Mouse (Mus musculus): ENCODE data around the gene P2ry6. TPM values are rescaled to one million over a fixed set of nuclear protein-coding genes. Genes with fewer than 3 reads are reported as not detected.

The P2ry6 gene
- polyA plus RNA-seq, 1 experiment from 2014 or later: 4.3 TPM

DNA sequence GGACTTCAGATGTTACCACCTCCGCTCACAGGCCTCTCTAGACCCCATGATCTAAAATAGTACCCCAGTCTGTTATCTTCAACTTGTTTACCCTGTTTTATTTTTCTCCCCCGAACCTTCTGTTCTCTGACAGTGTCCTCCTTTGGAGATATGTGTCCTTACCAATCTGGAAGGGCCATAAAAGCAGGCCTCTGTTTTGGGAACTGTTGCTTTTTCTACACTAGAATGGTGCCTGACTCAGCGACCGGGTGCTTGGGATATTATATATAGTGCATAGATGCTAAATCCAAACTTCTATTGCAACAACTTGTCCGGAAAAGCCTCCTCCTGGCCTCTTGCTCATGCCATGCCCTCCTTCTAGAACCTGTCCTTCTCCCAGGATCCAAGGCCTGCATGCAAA is 50.2 kb downstream of the P2ry6 start:
- Histone ChIP-seq H3K4me2 (ENCODE audit: low read length) (peak overlapping the region; percentile 94), H3K36me3 (ENCODE audit: control insufficient read depth, insufficient read depth, low read length) (peaks cover 38% of the 10 kb centered on the region), H3K27ac (replicated peaks in 1 of 2; ENCODE audit: control insufficient read depth in 1 of 2, insufficient read depth in 1 of 2, low read depth in 2 of 2, low read length in 2 of 2) (peak overlapping the region; percentile 38 to 53; a peak in 1 of 4 replicates), H3K4me3 (ENCODE audit: control insufficient read depth in 1 of 2, insufficient read depth in 1 of 2, low read depth in 1 of 2, low read length in 2 of 2) (no peak overlapping the region), H3K27me3 (ENCODE audit: control insufficient read depth, insufficient read depth, low read length) (no peaks in the 10 kb centered on the region), H3K4me1 (ENCODE audit: control insufficient read depth in 2 of 2, insufficient read depth in 2 of 2, low read length in 2 of 2) (peaks cover 77 to 90% of the 10 kb centered on the region in 2 experiments), H3K9ac (ENCODE audit: low read length) (peak overlapping the region; percentile 59; the same call in 1 of the 2 replicates), H3K9me3 (ENCODE audit: control insufficient read depth, low read length) (no peaks in the 10 kb centered on the region)
- no peak for ATAC-seq (ENCODE audit: insufficient number of reproducible peaks, insufficient read depth, low FRiP score, low read depth)
- 66% methylated on average over 5 of the region's 5 CpGs for WGBS

GRCm38 (mm10) chr7:100922907-100923306 is 51.5 kb downstream of the P2ry6 start:
- Histone ChIP-seq H3K36me3 (ENCODE audit: control insufficient read depth, insufficient read depth, low read length) (peaks cover 30% of the 10 kb centered on the region), H3K27ac (replicated peaks in 1 of 2; ENCODE audit: control insufficient read depth in 1 of 2, insufficient read depth in 1 of 2, low read depth in 2 of 2, low read length in 2 of 2) (no peak overlapping the region), H3K4me3 (ENCODE audit: control insufficient read depth in 1 of 2, insufficient read depth in 1 of 2, low read depth in 1 of 2, low read length in 2 of 2) (no peak overlapping the region), H3K9me3 (ENCODE audit: control insufficient read depth, low read length) (no peaks in the 10 kb centered on the region), H3K4me2 (ENCODE audit: low read length) (no peak overlapping the region), H3K9ac (ENCODE audit: low read length) (no peak overlapping the region; the same call in 1 of the 2 replicates), H3K4me1 (ENCODE audit: control insufficient read depth in 2 of 2, insufficient read depth in 2 of 2, low read length in 2 of 2) (peaks cover 77 to 90% of the 10 kb centered on the region in 2 experiments), H3K27me3 (ENCODE audit: control insufficient read depth, insufficient read depth, low read length) (no peaks in the 10 kb centered on the region)
- ATAC-seq (ENCODE audit: insufficient number of reproducible peaks, insufficient read depth, low FRiP score, low read depth): no peak
- 75% methylated on average over 4 of the region's 4 CpGs for WGBS

- Histone ChIP-seq H3K27me3 (ENCODE audit: control insufficient read depth, insufficient read depth, low read length) (no peaks in the 10 kb centered on the region), H3K4me2 (ENCODE audit: low read length) (no peak overlapping the region), H3K4me1 (ENCODE audit: control insufficient read depth in 2 of 2, insufficient read depth in 2 of 2, low read length in 2 of 2) (peaks cover 74 to 90% of the 10 kb centered on the region in 2 experiments), H3K4me3 (ENCODE audit: control insufficient read depth in 1 of 2, insufficient read depth in 1 of 2, low read depth in 1 of 2, low read length in 2 of 2) (no peak overlapping the region), H3K27ac (replicated peaks in 1 of 2; ENCODE audit: control insufficient read depth in 1 of 2, insufficient read depth in 1 of 2, low read depth in 2 of 2, low read length in 2 of 2) (no peak overlapping the region), H3K36me3 (ENCODE audit: control insufficient read depth, insufficient read depth, low read length) (peaks cover 38% of the 10 kb centered on the region), H3K9me3 (ENCODE audit: control insufficient read depth, low read length) (no peaks in the 10 kb centered on the region), H3K9ac (ENCODE audit: low read length) (no peak overlapping the region)
- 82% methylated on average over 5 of the region's 5 CpGs for WGBS
- no peak for ATAC-seq (ENCODE audit: insufficient number of reproducible peaks, insufficient read depth, low FRiP score, low read depth)
These were observed 53.2 kb downstream of the P2ry6 start for GRCm38 (mm10) chr7:100921289-100921688.

- Histone ChIP-seq H3K27ac (replicated peaks in 1 of 2; ENCODE audit: control insufficient read depth in 1 of 2, insufficient read depth in 1 of 2, low read depth in 2 of 2, low read length in 2 of 2) (peak overlapping the region; percentile 23 to 73), H3K4me1 (ENCODE audit: control insufficient read depth in 2 of 2, insufficient read depth in 2 of 2, low read length in 2 of 2) (peaks cover 59 to 80% of the 10 kb centered on the region in 2 experiments), H3K9me3 (ENCODE audit: control insufficient read depth, low read length) (no peaks in the 10 kb centered on the region), H3K4me3 (ENCODE audit: control insufficient read depth in 1 of 2, insufficient read depth in 1 of 2, low read depth in 1 of 2, low read length in 2 of 2) (no peak overlapping the region), H3K4me2 (ENCODE audit: low read length) (peak overlapping the region; percentile 17; the same call in 1 of the 2 replicates), H3K36me3 (ENCODE audit: control insufficient read depth, insufficient read depth, low read length) (peaks cover 41% of the 10 kb centered on the region), H3K27me3 (ENCODE audit: control insufficient read depth, insufficient read depth, low read length) (no peaks in the 10 kb centered on the region), H3K9ac (ENCODE audit: low read length) (peak overlapping the region; percentile 28; the same call in 1 of the 2 replicates)
- no peak for ATAC-seq (ENCODE audit: insufficient number of reproducible peaks, insufficient read depth, low FRiP score, low read depth)
- 8% methylated on average over 2 of the region's 2 CpGs for WGBS
These were observed 54.7 kb downstream of the P2ry6 start for GRCm38 (mm10) chr7:100919809-100920107.

DNA sequence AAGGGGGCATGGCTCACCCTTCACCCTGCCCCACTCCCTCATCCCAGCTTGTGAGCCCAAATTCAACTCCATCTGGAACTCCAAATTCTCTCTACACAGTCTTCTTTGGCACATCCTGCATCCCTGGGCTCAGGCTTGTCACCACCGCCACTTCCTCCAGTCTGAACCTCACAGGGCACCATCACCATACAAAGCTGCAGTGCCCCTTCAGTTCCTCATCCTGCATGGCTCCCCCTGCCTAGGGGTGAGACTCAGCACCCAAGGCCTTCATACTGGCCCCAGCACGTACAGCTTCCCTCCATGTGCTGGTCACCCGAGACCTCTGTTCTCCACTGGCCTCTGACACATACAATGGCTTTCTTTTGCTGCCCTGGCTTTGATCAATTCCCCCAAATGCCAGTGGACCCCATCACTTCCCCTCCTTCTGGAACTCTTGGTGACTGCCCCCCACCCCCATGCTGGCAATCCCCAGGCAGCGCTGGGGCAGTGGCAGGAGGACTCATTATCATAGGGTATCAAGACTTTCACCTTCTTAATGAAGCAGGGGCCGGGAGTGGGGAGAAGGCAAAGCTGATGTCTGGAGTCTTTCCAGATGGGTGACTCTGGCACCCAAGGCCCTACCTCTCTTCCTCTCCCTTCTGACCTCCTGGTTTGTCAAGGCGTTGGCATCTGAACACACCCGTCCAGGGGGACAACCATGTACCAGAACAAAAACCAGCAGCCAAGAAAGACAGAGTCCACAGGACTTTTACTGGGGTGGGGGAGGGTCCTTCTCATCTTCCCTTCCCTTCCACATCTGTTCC is 55.2 kb downstream of the P2ry6 start:
- no peak for ATAC-seq (ENCODE audit: insufficient number of reproducible peaks, insufficient read depth, low FRiP score, low read depth)
- Histone ChIP-seq H3K27ac (replicated peaks in 1 of 2; ENCODE audit: control insufficient read depth in 1 of 2, insufficient read depth in 1 of 2, low read depth in 2 of 2, low read length in 2 of 2) (peak overlapping the region in 1 of 2 experiments; percentile 73; a peak in 3 of 4 replicates), H3K4me1 (ENCODE audit: control insufficient read depth in 2 of 2, insufficient read depth in 2 of 2, low read length in 2 of 2) (peaks cover 53 to 76% of the 10 kb centered on the region in 2 experiments), H3K4me2 (ENCODE audit: low read length) (peak overlapping the region; percentile 17; the same call in 1 of the 2 replicates), H3K9ac (ENCODE audit: low read length) (peak overlapping the region; percentile 28; the same call in 1 of the 2 replicates), H3K36me3 (ENCODE audit: control insufficient read depth, insufficient read depth, low read length) (peaks cover 44% of the 10 kb centered on the region), H3K9me3 (ENCODE audit: control insufficient read depth, low read length) (no peaks in the 10 kb centered on the region), H3K27me3 (ENCODE audit: control insufficient read depth, insufficient read depth, low read length) (no peaks in the 10 kb centered on the region), H3K4me3 (ENCODE audit: control insufficient read depth in 1 of 2, insufficient read depth in 1 of 2, low read depth in 1 of 2, low read length in 2 of 2) (no peak overlapping the region)
- 45% methylated on average over 7 of the region's 7 CpGs for WGBS

DNA sequence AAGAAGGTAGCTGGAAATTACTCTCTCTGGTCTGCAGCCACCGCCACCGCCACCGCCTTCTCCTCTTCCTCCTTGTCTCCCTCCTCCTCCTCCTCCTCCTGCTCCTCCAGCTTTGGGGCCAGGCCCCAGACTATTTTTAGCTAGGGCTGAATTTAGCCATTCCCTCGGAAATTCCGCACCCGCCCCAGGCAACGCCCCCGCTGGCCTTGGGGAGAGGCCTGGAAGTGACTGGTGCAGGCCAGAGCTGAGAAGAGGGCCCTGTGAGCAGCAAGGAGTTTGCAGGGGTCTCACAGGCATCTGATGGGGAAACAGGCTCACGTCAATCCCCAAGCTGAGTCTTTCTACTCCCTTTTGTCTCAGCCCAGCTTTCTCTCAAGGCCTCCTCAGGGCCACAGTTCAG is 56.3 kb downstream of the P2ry6 start:
- H3K4me1 ChIP-seq (ENCODE audit: control insufficient read depth in 2 of 2, insufficient read depth in 2 of 2, low read length in 2 of 2): peaks cover 48 to 72% of the 10 kb centered on the region in 2 experiments
- peak overlapping the region; percentile 62 for H3K9ac ChIP-seq (ENCODE audit: low read length)
- no peak overlapping the region for H3K4me3 ChIP-seq (ENCODE audit: control insufficient read depth in 1 of 2, insufficient read depth in 1 of 2, low read depth in 1 of 2, low read length in 2 of 2)
- H3K27ac ChIP-seq (replicated peaks in 1 of 2; ENCODE audit: control insufficient read depth in 1 of 2, insufficient read depth in 1 of 2, low read depth in 2 of 2, low read length in 2 of 2): peak overlapping the region; percentile 63 to 73
- no peaks in the 10 kb centered on the region for H3K9me3 ChIP-seq (ENCODE audit: control insufficient read depth, low read length)
- H3K27me3 ChIP-seq (ENCODE audit: control insufficient read depth, insufficient read depth, low read length): no peaks in the 10 kb centered on the region
- peak overlapping the region; percentile 52 for H3K4me2 ChIP-seq (ENCODE audit: low read length)
- ATAC-seq (ENCODE audit: insufficient number of reproducible peaks, insufficient read depth, low FRiP score, low read depth): 0 out of 2 replicates have a peak, but pooled peaks have one; percentile 37
- peaks cover 35% of the 10 kb centered on the region for H3K36me3 ChIP-seq (ENCODE audit: control insufficient read depth, insufficient read depth, low read length)
- WGBS: 15% methylated on average over 9 of the region's 9 CpGs

GRCm38 (mm10) chr7:100917751-100918150 is 56.7 kb downstream of the P2ry6 start:
- 26% methylated on average over 6 of the region's 6 CpGs for WGBS
- Histone ChIP-seq H3K36me3 (ENCODE audit: control insufficient read depth, insufficient read depth, low read length) (peaks cover 33% of the 10 kb centered on the region), H3K9me3 (ENCODE audit: control insufficient read depth, low read length) (no peaks in the 10 kb centered on the region), H3K9ac (ENCODE audit: low read length) (peak overlapping the region; percentile 62), H3K27me3 (ENCODE audit: control insufficient read depth, insufficient read depth, low read length) (no peaks in the 10 kb centered on the region), H3K4me3 (ENCODE audit: control insufficient read depth in 1 of 2, insufficient read depth in 1 of 2, low read depth in 1 of 2, low read length in 2 of 2) (no peak overlapping the region), H3K27ac (replicated peaks in 1 of 2; ENCODE audit: control insufficient read depth in 1 of 2, insufficient read depth in 1 of 2, low read depth in 2 of 2, low read length in 2 of 2) (peak overlapping the region; percentile 63 to 73), H3K4me2 (ENCODE audit: low read length) (peak overlapping the region; percentile 52), H3K4me1 (ENCODE audit: control insufficient read depth in 2 of 2, insufficient read depth in 2 of 2, low read length in 2 of 2) (peaks cover 45 to 69% of the 10 kb centered on the region in 2 experiments)
- ATAC-seq (ENCODE audit: insufficient number of reproducible peaks, insufficient read depth, low FRiP score, low read depth): 0 out of 2 replicates have a peak, but pooled peaks have one; percentile 9

Measured in heart, embryonic 14.5 days (tissue).